Mouse (Mus musculus) layer of hippocampus, adult 2 months (tissue): ENCODE data around the gene Prkn. TPM values are rescaled to one million over a fixed set of nuclear protein-coding genes. Genes with fewer than 3 reads are reported as not detected.

Source experiments
- DNase-seq, 2 experiments: peaks; one replicate each; pipeline ENCODE4 v3.0.0; 2022; ENCODE audit warnings: low spot score in 2 of 2
- H3K27ac ChIP-seq: fragments of 200-600 bp; 2 replicates; pipeline ENCODE4 v1.8.1; 2022
- H3K4me3 ChIP-seq: fragments of 200-600 bp; 2 replicates; pipeline ENCODE4 v1.8.1; 2022; ENCODE audit warnings: mild to moderate bottlenecking
- CTCF ChIP-seq: fragments of 200-600 bp; conservative IDR thresholded peaks from 2 replicates; pipeline ENCODE4 v1.8.1; 2022; ENCODE audit warnings: antibody characterized with exemption, mild to moderate bottlenecking, moderate library complexity
- total RNA-seq, 2 experiments: library from RNA; stranded (reverse); gene quantifications; 2 replicates each; pipeline ENCODE4 v1.2.3; 2021

Prkn gene
- total RNA-seq, 2 experiments from 2014 or later, result 18.0 to 22.4 TPM

DNA sequence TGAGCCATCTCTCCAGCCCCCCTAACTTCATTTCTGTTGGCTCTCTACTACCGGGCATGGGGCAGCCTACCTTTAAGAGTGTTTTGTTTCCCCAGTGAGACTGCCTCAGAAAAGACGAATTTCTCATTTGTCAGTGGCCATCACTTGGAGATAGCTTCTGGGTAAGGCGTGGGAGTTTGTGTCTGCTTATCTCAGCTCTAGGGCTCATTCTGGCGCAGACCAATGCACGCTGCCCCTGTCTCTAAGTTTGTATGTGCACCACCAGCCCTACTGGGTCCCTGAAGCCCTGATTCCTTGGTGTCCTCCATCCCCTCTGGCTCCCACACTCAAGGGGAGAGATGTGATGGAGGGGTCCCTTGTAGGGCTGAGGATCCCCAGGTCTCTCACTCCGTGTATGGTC is 1198.3 kb downstream of the Prkn start:
- DNase-seq, result no peak
- TF ChIP-seq CTCF, result no peak
- no peak overlapping the region for H3K4me3 ChIP-seq
- no peak overlapping the region for H3K27ac ChIP-seq

DNA sequence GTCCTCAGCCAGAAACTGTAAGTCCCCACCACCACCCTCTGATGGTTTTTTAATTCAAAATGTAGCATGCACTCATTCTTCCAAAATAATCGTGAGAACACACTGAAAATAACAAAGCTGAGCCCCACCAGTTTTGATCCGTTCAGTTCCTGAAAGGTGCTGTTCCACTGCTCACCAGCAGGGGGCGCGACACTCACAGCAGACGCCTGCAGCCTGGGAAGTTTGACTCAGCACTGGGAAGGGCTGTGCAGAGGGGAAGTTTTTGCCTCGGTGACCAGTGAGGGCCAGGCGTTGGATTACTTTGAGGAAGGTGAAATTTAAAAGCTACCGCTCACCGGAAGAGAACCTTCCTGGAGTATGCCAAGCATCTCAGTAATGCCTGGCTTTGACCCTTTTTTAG is 1199.0 kb downstream of the Prkn start:
- TF ChIP-seq CTCF, result peak; percentile 100
- H3K27ac ChIP-seq, result no peak overlapping the region
- no peak overlapping the region for H3K4me3 ChIP-seq
- DNase-seq, result peak; percentile 86 to 91

GRCm38 (mm10) chr17:12039922-12040321 is 1199.7 kb downstream of the Prkn start:
- DNase-seq, result no peak

GRCm38 (mm10) chr17:12040546-12040945 is 1200.4 kb downstream of the Prkn start:
- no peak overlapping the region for H3K4me3 ChIP-seq
- no peak for DNase-seq
- peak overlapping the region; percentile 77; the same call in 1 of the 2 replicates for H3K27ac ChIP-seq
- no peak for TF ChIP-seq CTCF

More at GRCm38 (mm10) chr17:12039922-12040321, 1199.7 kb downstream of the Prkn start:
- Histone ChIP-seq H3K27ac (no peak overlapping the region; the same call in 1 of the 2 replicates), H3K4me3 (no peak overlapping the region)
- no peak for TF ChIP-seq CTCF

- Histone ChIP-seq H3K4me3 (no peak overlapping the region), H3K27ac (peak overlapping the region; percentile 77; the same call in 1 of the 2 replicates)
- DNase-seq, result no peak
- no peak for TF ChIP-seq CTCF
Measured at GRCm38 (mm10) chr17:12041091-12041655, 1201.0 kb downstream of the Prkn start.

- Histone ChIP-seq H3K4me3 (no peak overlapping the region), H3K27ac (peak overlapping the region; percentile 77)
- TF ChIP-seq CTCF, result no peak
- peak; percentile 78 to 86 for DNase-seq
Measured at GRCm38 (mm10) chr17:12042561-12043256, 1202.5 kb downstream of the Prkn start.

GRCm38 (mm10) chr17:12044222-12044621 is 1204.0 kb downstream of the Prkn start:
- no peak overlapping the region for H3K4me3 ChIP-seq
- no peak for TF ChIP-seq CTCF
- no peak for DNase-seq
- H3K27ac ChIP-seq, result no peak overlapping the region

DNA sequence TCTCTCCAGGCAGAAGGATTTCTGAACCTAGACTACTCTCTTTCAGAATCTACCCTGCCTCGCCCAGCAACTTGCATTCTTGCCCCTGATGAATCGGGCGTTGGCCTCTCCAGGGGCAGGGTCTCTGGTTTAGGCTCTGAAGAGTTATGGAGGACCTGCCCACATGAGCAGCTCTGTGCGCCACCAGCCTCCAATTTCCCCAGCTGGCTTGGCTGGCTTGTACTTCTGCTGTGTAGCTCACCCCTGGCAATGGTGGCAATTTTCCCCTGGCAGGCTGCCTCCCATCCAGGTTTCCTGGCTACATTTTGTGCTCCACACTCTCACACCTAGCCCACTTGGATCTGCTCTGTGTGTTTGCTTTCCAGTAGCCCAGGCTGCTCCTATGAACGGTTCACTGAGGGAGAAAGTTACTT is 1205.7 kb downstream of the Prkn start:
- Histone ChIP-seq H3K27ac (peak overlapping the region; percentile 74), H3K4me3 (no peak overlapping the region)
- TF ChIP-seq CTCF, result no peak
- DNase-seq, result peak; percentile 71 to 80

DNA sequence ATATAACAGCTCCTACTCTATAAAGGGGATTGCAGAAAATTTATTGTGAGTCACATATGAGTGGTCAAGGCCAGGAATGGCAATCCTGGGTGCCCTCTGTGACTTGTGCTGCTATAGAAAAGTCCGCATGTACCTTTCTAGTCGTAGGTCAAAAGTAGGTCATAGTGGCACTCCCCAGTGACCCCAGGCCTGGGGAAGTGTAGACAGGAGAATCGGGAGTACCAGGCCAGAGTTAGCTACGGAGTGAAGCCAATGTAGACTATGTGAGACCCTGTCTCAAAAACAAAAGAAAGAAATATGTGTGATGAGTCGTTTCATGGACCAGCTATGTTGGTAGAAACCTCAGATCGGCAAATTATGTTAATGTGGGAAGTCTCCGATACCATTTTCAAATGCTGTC is 1206.8 kb downstream of the Prkn start:
- TF ChIP-seq CTCF, result no peak
- no peak overlapping the region for H3K27ac ChIP-seq
- H3K4me3 ChIP-seq, result no peak overlapping the region
- no peak for DNase-seq

DNA sequence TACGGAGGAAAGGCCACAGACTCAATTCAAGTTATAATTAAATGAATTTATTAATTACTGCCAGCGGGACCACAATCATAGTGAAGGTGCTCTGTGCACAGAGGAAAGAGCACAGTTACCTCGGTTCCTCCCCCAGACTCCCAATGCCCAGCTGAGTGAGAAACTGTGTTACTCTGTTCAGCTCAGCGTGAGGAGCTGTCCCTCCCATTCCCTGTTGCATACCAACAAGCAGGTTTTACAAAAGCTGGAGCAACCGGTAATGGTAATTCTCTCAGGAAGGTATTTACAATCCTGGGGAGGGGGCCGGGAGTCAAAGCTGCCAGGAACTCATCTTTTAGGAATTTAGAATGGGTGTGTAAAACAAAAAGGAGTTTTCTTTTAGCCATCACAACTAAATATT is 1207.3 kb downstream of the Prkn start:
- H3K27ac ChIP-seq, result no peak overlapping the region
- no peak overlapping the region for H3K4me3 ChIP-seq
- DNase-seq, result no peak
- no peak for TF ChIP-seq CTCF

DNA sequence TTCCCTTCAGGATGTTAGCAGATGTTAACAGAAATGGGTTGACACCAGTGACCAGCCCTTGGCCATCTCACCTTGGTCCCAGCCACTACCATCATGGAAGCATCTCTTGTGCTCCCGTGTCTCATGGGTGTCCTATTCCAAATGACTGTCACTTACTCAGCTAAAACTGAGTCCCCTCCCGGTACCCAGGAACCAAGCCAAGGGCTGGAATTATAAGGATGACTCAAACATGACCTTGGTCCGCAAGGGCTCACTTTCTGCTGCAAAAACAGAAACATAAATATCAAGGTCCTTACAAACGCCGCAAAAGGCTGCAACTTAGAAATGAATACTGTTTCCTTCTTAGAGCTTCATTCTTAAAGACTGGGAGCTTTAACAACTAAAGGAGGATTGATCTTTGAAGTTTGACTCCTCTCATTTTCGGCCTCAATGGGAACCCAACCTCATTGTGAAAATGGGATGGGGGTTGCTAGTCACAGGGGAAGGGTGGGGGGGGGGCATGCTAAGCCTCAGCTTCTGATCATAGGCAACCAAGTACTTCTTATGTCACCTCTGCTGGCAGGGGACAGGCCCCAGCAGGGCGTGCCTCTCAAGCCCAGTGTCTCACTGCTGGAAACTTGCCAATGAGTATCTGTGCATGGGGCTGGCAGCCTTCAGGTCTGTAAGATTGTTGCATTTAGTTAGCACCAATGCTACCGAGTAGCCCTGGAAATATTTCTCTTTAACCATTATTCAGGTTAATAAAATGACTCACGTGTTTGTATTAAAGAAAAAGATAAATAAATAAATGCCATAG is 1208.7 kb downstream of the Prkn start:
- DNase-seq, result no peak
- no peak for TF ChIP-seq CTCF
- H3K4me3 ChIP-seq, result no peak overlapping the region
- H3K27ac ChIP-seq, result no peak overlapping the region

GRCm38 (mm10) chr17:12050261-12050660 is 1210.1 kb downstream of the Prkn start:
- no peak overlapping the region for H3K4me3 ChIP-seq
- no peak for DNase-seq
- no peak for TF ChIP-seq CTCF
- no peak overlapping the region for H3K27ac ChIP-seq

- TF ChIP-seq CTCF, result no peak
- no peak overlapping the region for H3K27ac ChIP-seq
- no peak for DNase-seq
- H3K4me3 ChIP-seq, result no peak overlapping the region
Measured at GRCm38 (mm10) chr17:12051031-12051430, 1210.8 kb downstream of the Prkn start.
